Mouse (Mus musculus) ovary, adult 18-20 months (tissue): Measurements from ENCODE around the gene Vamp2.
"Not testable (repeated sequence)": the region's sequence is repeated elsewhere in the genome, so short reads cannot be mapped to it uniquely, and the experiment has no call there.

Source experiments
- DNase-seq: peaks from one replicate; pipeline ENCODE4 v3.0.0; 2022; ENCODE audit warnings: low spot score, mixed read lengths

Gene Vamp2

DNA sequence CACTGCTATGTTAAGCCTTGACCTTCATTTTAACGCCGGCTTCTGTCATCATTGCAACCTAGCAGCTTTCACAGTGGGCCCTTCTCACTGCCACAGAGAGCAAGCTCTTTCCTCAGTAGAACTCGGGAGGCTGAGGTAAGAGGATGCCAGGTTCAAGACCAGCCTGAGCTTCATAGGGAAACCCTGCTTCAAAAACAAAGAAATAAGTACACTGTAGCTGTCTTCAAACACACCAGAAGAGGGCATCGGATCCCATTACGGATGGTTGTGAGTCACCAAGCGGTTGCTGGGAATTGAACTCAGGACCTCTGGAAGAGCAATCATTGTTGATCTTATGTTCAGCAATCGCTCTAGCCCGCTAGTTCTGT lies 7.5 kb upstream of the Vamp2 start:
- no peak for DNase-seq

DNA sequence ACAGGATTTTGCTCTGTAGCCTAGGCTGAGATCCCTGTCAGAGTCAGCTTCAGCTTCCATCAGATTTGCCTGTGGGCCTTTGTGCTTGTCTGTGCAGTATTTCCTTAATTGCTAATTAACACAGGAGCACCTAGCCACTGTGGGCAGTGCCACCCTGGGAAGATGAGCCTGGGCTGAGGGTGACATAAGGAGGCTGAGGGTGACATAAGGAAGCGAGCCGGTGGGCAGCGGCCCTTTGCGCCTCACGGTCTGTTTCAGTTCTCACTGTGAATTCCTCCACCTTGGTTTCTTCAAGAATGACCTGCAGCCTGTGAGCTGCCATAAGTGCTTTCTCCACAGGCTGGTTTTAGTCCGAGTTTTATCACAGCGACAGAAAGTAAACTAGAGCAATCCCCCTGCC lies 6.7 kb upstream of the Vamp2 start:
- DNase-seq = no peak

DNA sequence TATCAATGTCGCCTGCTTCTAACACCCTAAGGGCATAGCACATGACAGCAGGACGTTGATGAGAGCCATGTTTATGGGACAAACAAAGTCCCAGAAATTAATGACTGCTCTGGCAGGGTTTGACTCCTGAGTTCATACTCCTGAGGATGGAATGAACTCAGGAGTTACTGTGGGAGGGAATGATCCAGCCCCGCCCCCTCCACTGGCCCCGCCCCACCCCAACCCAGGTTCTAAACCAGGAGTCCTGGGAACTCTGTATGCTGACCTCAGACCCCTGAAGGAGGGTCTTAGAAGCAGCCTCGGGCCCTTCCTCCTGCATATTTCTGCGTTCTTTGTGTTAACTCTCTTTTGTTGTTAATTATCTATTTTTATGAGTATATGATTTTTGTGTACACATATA lies 2.7 kb upstream of the Vamp2 start:
- no peak for DNase-seq

DNA sequence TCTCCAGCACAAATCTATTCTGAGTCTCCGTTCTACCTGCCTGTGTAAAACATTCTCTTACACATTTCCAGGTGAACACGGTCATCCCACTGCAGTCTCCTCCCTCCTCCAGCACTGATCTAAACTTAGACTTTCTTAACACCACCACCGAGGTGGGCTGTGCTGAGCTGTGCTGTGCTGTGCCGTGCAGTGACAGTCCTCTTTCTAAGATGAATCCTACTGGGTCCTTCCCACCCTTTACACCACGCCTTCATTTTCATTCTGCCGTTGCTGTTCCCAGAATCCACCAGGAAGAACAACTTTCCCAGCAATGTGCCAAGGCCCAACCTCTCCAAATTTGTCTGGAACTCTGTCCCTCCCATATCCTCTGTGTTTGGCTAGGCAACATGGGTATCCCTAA lies 1.9 kb upstream of the Vamp2 start:
- no peak for DNase-seq

DNA sequence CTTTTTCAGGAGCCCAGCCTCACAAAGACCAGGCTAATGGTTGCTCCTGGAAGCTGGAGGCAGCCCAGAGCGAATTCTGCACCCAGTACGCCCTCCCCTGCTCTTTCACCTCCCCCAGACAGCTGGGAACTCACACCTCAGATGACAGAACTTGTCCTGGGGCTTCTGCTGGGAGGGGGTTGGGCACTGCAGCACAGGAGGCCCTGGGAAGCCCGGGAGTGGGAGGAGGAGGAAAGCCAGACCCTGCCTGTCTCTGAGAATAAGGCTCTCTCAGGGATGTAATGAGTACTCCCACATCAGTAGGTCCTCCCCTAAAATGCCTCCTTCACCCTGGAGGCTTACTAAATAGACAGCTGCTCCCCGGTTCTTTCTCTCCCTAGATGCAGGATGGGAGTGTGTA lies 1.2 kb upstream of the Vamp2 start:
- no peak for DNase-seq

DNA sequence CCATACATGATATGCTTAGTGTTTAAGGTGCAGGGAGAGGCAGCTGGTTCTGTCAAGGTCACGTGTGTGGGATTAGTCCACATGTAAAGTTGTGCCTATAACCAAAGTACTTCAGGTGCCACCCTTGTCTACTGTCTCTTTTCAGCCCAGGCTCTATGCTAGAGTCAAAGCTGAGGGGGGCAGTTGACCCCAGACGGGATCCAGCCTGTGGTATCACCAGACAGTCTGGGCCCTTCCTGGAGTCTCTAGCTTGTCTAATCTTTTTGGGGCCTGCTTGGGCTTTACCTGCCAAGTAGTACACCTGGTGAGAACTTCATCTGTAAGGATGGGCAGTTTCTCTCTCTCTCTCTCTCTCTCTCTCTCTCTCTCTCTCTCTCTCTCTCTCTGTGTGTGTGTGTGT lies 693 bp upstream of the Vamp2 start:
- DNase-seq = no peak

DNA sequence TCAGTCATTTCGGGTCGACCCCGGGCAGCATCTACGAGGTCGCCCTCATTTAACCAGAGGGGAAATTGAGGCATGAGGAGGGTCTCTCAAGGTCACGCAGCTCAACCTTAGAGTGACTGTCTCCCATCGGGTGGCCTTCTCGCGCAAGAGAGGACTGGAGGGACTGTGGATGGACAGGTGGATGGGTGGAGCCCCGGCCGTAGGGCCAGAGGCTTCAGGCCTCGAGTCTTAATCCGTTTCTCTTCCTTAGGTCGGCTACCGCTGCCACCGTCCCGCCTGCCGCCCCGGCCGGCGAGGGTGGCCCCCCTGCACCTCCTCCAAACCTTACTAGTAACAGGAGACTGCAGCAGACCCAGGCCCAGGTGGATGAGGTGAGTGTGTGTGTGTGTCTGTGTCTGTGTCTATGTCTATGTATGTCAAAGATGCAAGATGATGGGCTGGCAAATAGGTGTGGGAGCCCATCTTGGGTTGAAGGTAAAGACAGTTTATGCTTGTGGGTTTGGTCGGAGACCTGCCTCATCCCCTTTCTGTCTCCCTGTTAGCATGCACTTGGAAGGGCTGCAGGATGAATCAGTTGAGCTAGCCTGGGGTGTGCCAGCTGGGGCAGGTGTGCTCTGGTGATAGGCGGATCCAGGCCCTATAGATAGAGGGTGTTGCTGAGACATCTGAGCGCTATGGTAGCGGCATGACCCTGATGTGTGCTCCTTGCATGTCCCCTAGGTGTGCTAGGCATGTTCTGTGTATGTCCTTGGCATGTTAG lies 746 bp downstream of the Vamp2 start:
- DNase-seq = no peak

DNA sequence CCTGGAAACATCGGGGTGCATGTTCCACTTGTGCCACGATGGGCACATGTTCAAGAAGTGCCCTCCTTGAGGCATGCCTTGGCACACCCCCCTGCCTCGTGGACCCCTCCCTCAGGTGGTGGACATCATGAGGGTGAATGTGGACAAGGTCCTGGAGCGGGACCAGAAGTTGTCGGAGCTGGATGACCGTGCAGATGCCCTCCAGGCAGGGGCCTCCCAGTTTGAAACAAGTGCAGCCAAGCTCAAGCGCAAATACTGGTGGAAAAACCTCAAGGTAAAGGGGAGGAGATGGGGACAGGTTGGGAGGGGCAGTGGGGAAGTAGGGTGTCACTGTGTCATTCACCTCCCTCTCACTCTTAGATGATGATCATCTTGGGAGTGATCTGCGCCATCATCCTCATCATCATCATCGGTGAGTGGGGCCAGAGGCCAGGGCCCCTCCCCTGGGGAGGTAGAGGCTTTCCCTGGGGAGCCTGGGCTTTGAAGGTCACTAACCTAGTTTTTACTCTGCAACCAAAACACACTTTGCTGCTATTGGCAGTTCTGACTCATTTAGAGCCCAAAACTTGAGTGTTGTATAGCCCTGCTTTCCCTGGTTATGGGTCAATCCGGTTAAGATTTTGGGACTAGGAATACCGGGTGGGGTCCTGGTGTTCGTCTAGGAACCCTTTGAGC lies 1.5 kb downstream of the Vamp2 start:
- DNase-seq = no peak

DNA sequence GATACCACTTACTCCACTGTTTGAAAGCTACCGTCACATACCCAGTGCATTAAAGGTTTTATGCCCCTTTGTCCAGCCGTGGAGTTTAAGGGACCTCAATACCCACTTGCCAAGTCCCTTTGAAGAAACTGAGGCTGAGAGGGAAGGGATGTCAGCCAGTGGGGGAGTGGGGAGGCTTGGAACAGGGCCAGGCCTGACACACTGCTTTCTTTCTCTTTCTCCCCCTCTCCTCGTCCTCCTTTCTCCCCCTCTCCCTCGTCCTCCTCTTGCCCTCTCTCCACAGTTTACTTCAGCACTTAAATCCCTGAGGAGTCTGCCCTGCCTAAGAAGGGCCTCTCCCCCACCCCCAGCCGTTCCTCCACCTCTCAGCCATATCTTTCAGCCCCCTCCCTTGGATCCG lies 2.1 kb downstream of the Vamp2 start:
- no peak for DNase-seq

DNA sequence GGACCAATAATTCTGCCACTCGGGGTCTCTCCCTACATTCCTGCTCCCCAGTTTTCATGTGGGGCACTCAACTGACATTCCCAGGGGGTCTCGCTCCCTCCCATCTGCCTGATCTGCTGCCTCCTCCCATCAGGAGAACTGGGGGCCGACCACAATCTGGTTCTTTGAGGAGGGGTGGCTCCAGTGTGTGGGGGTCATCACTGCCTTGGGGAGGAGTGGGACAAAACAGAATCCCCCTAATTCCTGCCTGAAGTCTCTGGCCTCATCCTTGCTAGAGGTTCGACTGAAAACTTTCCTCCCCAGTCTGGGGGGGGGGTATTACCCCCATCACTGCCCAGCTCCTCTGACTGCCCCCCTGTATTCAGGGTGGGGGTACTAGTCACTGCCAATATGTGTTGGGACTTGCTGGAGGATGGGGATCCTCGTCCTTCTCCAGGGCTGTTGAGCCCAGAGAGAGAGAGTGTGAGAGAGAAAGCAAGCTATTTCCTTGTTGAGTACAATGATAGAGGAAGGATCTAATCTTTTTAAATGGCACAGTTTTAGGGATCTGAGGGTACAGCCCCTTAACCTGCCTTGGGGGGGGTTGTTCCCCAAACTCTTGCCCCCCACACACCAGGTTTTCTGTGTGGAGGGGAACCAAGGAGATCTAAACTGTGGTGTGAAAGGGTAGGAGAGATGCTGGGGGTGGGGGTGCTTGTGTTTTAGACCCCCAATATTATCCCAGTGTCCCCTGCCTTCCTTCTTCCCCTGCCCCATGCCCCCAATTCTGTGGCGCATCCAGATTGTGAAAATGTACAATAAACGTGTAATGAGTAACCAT lies 3.5 kb downstream of the Vamp2 start:
- DNase-seq = no peak

DNA sequence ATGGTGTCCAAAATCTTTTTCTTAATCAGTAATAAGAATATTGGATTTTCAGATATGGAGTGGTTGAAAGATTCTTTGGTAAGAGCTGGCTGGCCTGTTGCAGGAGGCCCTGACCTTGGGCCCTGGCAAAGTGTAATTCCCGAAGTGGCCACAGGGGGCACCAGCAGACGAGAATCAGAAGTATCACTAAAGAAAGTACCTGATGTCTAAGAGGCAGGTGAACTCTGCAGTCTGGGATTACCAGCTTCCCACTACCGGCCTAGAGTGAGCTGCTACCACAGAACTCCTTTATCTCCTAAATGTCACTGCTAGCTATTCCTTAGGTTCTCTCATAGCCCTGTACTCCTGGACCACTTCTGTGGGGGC lies 4.1 kb downstream of the Vamp2 start:
- DNase-seq = peak; percentile 69

DNA sequence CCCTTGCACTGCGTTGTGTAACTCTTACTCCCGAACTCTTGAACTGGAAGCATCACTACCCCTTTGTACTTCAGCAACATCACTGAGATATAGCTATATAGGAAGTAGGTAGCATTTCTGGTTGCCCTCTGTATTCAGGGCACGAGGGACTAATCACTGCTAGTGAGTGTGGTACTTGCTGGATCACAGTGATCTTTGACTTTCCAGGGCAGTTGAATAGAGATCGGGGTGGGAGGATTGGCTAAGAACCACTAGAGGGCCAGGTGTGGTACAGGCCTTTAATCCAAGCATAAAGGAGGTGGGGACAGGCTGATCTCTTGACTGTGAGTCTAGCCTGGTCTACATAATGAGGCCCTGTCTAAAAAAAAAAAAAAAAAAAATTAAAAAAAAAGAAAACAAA lies 4.6 kb downstream of the Vamp2 start:
- no peak for DNase-seq

DNA sequence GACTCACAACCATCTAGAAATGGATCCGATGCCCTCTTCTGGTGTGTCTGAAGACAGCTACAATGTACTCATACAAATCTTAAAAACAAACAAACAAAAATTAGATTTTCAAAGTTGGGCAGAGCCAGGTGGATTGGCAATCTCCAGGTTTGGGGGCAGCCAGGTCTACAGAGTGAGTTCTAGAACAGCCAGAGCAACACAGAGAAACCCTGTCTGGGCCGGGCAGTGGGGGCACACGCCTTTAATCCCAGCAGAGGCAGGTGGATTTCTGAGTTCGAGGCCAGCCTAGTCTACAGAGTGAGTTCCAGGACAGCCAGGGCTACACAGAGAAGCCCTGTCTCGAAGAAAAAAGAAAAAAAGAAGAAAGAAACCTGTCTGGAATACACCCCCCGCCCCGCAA lies 5.6 kb downstream of the Vamp2 start:
- not testable (repeated sequence) for DNase-seq

DNA sequence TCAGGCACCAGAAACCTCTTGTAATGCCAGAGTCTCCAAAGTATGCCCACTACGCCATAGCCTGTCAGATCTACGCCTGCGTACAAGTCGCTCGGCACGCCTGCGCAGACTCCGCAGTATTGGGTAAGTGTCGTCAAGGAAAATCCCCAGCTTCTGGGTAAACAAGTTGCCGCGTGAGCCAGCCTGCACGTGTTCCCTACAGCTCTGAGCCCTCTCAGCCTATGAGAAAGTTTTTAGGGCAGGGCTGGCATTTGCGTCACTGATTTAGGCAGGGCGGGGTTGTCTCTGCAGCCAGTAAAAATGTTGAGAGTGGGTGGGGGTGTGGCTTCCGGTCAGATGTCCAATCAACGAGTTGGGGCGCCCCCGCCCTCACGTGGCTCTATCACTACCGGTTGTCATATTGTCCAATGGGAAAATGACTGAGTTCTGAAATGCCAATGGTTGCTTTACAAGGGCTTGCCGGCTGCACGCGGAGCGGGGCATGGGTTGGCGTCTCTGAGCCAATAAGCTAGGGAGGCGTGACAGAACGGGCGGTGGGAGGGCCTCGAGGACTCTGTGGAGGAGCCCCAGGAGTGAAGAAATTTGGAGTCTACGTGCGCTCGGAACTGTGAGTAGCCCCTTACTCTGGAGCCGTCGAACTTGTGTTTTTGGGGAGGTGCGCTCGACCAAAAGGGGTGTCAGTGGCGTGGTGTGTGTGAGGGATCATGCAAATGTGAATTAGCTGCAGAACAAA lies 6.6 kb downstream of the Vamp2 start, which contains the start of gene Per1:
TSS of gene Per1 (plus strand) at position 521 of the 733 bp plus-strand sequence.
- DNase-seq = peak; percentile 100

DNA sequence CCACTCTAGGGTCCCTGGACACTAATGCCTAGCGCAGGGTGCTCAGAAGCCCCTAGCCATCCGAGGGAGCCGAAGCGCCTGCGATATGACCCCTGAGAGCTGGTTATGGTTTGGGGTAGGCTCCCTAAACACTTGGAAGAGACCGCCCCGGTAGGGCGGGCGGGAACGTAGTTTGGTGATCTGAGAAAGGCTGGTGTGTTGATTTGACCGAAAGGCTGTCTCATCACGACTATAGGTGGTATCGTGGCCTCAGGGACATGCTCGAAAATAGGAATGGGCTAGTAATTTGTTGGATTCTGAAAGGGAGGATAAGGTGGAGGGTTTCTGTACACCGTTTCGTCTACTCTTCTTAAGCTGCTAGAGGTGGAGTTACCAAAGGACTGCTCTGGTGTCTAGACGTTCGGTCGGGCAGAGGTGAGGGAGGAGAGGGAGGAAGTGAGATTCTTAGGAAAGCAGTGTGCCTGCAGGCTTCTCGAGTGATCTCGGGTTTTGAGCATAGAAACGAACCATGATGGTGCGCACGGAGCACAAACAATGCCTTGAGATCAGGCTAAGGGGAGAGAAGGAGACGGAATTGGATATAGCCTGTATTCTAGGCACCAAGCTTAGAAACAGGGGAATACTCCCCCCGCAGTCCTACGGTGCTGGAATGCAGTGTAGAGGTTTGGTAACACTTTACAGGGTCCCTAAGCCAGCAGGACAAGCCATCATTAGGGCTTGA lies 7.4 kb downstream of the Vamp2 start:
- DNase-seq = no peak

DNA sequence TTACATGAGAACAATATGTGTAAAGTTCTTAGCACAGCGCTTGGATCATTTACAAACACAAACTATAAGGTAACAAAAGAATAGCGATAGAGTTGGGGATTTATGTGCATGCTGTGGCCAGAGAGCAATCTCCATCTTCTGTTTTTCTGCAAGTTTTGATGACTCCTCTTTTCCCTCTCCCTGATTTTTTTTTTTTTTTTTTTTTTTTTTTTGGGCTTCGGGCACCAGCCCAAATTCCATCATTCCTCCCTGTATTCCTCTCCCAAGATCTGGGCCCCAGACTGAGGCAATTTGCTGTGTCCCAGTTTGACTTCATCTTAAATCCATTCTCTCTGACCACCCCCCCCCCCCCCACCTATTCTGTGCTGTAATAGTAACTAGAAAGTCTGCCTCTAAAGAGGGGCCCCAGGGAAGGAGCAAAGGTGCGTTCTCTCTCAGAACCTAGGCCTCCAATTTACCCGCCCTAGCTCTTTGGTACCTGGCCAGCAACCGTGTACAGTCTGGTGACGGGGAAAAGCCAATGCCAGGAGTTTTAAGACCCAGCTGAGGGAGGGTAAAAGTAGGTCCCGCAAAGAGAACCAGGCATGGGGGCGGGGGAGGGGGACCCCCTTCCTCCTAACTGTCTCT lies 8.2 kb downstream of the Vamp2 start:
- no peak for DNase-seq

DNA sequence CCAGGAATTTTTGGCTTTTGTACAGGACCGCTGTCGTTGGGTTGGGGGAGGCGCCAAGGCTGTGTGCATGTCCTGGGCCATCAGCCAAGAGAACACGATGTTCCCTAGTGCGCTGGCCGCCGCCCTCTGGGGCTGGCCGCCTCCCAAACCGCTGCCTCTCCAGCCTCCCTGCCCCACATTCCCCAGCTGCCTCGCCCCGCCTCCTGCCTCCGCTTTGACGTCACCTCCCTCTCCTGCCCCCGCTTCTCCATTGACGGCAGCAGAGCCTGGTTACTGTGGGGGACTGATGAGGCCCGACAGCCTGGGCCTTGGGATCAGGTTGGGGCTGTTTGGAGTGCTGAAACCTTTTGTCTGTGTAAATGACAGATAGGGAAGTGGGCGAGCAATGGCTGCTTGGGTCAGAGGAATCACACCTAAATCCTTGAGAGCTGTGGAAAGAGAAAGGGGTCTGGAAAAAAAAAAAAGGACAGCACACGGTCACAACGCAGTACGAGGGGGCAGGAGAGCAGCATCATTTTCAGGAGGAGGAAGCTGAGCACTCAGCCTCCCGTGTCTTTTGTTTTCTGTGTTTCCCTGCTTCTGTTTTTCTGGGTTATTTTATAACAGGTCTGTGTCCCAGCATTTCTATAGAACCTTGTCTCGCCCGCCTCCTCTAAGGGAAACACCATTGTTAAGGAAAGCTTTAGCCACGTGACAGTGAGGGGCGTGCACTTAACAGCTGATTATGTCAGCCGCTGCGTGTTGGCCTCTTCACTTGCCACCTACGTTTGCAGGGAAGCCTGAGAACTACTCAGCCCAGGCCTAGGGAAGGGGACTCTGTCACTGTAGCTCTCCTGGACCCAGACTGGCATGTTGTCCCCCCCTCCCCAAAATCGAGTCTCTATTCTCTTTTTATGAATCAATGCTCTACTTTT lies 9.0 kb downstream of the Vamp2 start:
- peak; percentile 99 for DNase-seq

DNA sequence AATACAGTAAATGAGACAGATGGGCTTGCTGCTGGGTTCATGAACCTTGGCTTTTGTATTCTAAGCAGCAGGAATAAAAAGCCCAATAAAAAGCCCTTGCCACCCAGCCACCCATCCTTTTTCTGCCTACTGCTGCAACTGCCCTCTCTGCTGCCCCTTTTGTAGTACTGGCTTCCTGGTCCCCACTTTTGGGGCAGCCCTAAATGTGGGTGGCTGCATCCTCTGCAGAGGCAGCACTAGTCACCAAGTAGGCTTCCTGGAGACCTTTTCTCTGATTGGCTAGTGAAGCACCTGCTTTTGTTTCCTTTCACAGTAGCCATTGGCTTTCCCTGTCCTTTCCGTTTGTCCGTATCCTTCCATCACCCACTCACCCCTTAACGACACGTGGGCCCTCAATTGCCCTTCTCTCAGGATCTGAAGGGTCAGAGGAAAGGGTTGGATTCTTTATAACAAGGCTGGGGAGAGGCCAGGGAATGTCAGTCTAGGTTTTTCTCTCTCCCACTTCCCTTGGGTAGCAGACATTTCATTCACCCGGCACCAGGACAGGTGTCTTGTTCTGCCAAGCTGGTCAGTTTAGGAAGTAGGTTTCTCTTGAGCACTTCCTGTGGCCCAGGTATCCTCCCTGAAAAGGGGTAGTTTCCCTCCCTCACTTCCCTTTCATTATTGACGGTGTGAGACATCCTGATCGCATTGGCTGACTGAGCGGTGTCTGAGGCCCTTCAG lies 9.9 kb downstream of the Vamp2 start:
- no peak for DNase-seq

DNA sequence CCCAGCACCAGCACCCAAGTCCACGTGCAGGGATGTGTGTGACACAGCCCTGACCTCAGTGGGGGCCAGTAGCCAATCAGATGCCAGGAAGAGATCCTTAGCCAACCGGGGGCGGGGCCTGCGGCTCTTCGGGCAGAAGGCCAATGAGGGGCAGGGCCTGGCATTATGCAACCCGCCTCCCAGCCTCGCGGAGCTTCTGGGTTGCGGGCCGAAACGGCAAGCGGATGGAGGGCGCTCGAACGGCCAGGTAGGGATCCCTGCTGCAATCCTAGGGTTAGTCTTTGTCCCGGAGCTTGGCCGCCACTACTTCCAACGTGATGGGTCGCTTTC lies 10.4 kb downstream of the Vamp2 start:
- peak; percentile 95 for DNase-seq
